Mouse (Mus musculus) cerebellum, adult 9-10 months (tissue): Measurements from ENCODE around the gene Trp53i11.

Experiments used
- DNase-seq: peaks from one replicate; pipeline ENCODE4 v3.0.0; 2022

Gene Trp53i11

DNA sequence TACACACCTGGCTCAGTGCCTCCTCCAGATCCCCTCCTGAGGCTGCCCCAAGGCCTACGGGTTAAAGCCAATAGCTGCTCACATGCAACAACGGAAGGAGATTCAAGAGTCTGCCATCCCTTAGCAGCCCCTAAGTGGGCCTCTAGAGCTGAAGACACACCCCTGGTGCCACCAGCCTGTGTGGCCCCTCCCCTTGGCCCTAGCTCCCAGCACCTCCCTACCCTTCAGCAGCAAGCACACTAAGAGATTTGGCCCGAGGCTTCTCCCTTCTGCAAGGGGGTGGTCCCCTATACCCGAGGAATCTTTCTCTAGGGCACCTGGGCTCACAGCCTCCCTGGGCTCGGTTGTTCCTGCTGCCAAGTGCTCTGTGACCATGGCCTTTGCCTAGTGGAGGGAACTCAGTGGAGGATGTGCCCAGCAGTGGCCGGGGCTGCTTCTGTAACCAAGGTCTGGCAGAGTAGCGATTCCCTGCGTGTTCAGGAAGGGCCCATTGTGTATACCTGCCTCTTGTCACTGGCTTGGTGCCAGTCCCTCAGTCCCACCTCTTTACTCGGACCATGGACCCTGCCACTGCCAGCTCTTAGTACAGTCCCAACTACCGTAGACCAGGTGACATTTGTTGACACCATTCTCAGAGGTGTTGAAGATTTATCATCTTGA is 13.5 kb downstream of the Trp53i11 start:
- no peak for DNase-seq

GRCm38 (mm10) chr2:93201997-93202396 is 14.6 kb downstream of the Trp53i11 start:
- DNase-seq, result no peak

DNA sequence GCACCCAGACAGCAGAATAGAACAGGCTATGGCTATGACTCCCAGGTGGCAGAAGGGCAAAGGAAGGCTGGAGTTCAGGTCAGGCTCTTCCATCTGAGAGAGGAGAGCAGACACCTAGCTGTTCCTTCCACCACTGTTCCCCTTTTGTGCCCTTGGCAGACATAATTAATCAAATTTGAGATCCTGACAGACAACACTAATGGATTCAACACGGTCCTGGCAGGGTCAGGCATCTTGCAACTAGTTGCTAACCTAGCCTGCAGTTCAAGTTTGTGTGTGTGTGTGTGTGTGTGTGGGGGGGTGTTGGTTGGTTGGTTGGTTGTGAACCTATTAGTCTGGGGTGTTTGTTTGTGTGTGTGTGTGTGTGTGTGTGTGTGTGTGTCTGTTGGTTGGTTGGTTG is 15.4 kb downstream of the Trp53i11 start:
- no peak for DNase-seq

DNA sequence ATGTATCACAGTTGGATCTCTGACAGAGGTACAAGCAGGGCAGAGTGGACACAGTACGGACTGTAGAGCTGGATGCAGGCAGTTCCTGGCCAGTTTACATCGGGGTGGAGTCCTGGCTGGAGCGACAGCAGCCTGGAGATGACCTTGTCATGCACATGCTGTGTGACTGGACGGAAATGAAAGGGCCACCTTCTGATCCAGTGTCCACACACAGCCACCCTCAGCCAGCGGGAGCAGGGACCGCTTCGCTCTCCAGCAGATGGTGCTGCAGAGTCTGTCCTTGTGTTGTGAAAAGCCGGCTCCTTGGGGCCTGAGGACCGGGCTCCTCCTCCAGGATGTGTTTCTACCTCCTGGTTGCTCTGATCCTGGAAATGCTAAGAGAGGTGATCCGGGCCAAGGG is 16.3 kb downstream of the Trp53i11 start:
- DNase-seq, result peak; percentile 88

DNA sequence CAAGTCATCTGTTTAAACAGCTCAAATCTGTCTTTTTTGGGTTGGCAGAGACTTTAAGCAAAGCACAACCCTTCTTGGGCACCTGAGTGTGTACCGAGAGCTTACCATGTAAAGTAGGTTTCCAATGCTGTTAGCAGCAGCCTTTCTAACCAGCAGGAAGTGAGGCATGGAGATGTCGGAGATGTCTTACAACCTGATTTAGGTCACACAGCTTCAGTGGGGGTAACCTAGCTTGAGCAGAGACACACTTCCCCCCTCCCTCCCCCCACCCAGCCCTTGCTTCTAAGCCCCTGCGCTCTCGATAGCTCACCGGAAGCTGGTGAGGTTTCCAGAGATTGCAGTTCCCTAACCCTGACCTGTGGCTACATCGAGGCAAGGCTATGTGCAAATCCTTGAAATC is 17.2 kb downstream of the Trp53i11 start:
- DNase-seq, result no peak

GRCm38 (mm10) chr2:93206126-93206525 is 18.8 kb downstream of the Trp53i11 start:
- no peak for DNase-seq

GRCm38 (mm10) chr2:93212386-93212785 is 25.0 kb downstream of the Trp53i11 start:
- DNase-seq, result no peak

DNA sequence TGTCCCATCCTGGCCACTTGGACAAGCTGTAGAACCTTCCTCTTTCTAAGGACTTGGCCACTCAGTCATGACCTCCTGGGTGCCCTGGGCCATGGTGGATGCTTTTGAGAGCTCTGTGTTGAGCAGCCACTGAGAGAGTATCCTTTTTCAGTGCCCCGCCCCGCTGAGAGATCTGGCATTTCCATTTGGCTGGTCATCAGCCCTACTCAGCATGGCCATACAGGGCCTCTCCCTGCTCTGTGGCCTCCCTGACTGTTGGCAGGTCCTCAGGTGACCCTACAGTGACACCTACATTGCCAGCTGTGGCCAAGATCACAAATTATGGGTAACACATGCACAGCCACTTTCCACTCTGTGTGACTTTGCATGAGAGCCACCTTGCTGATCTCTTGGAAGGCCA is 25.5 kb downstream of the Trp53i11 start:
- DNase-seq, result no peak

DNA sequence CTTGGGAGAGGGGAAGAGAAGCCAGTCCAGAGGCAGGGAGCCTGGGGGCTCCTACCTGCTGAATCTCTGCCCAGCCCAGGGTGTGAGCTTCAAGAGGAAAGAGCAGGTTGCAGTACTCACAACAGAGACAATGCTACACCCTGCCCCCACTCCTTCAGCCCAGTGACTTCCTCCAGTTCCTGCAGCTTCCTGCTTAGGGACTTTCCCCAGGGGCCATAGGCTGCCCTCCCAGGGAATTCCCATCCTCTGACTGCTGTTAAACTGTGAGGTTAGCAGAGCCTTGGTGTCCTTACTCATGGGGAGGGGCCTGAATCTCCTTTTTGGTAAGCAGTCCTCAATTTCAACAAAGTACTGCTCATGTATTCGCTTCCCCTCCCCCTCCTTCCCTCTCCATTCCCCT is 26.8 kb downstream of the Trp53i11 start:
- DNase-seq, result no peak

- DNase-seq, result peak; percentile 92
Observed at GRCm38 (mm10) chr2:93215790-93216189, 28.4 kb downstream of the Trp53i11 start.

DNA sequence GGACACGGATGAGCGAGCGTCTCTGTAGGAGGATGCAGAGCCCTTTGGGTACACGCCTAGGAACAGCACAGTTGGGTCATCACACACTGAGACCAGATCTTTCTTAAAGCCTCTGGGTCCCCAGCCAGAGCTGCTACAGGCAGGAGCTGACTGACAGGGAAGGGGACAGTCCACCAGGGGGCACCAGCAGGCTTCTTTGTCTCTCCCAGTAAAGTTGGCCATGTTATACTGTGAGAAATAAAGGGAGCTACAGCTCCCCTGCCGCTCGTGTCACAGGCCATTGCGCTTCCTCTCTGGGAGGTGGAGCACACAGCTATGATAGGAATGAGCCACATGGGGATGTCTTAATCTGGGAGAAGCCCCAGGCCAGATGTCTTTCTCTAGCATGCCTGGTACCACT is 29.7 kb downstream of the Trp53i11 start:
- DNase-seq, result peak; percentile 97

DNA sequence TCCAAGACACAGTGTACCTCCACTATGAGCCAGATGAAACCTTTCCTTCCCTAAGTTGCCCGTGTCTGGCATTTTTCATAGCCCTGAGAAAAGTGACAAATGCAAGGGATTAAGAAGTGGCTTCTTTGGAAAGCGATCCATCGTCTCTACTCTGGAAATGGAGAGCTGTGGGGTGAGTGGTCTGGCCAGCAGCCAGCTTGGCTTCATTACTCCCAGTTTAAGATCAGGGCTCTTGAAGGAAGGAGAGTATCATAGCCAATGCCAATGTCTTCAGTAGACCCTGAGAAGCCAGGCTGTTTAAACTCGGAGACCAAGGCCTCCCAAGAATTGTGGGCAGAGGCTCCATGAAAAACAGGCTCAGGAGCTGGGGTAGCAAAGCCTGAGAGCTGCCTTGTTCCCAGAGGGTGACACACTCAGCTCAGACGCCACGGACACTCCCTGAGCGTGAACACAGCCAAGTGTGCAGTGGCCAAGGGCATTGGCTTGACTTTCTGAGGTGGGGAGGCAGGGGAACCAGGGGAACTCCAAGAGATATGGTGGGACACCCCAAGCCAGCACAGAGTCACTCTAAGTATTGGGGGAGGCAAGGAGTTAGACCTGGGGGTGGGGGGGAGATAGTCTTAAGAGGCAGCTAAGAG is 31.1 kb downstream of the Trp53i11 start:
- DNase-seq, result peak; percentile 53

- peak; percentile 70 for DNase-seq
Observed at GRCm38 (mm10) chr2:93219576-93219975, 32.2 kb downstream of the Trp53i11 start.

DNA sequence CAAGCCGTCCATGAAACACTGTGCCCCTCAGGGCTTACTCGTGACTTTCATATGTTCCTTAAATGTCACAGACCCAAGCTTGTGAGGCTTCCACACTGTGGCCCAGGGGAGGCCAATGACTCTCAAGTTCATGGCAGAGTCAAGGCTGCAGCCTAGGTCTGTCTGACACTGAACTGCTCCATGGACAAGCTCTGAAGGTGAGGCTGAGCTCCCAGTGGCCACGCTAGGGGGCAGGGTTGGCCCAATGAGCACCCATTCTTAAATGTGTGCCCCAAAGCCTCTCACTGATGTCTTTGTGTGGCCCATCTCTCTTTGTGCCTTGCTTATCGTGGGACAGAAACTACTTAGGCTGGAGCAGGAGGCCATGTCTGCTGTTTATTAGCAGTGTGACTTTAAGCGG is 33.1 kb downstream of the Trp53i11 start:
- DNase-seq, result peak; percentile 37

GRCm38 (mm10) chr2:93223463-93223862 is 36.1 kb downstream of the Trp53i11 start:
- DNase-seq, result peak; percentile 79

GRCm38 (mm10) chr2:93226606-93227595 is 39.6 kb downstream of the Trp53i11 start:
- DNase-seq, result peak; percentile 93

GRCm38 (mm10) chr2:93227713-93228479 is 40.5 kb downstream of the Trp53i11 start:
- peak; percentile 65 for DNase-seq

GRCm38 (mm10) chr2:93228480-93228824 is 41.1 kb downstream of the Trp53i11 start:
- DNase-seq, result no peak

DNA sequence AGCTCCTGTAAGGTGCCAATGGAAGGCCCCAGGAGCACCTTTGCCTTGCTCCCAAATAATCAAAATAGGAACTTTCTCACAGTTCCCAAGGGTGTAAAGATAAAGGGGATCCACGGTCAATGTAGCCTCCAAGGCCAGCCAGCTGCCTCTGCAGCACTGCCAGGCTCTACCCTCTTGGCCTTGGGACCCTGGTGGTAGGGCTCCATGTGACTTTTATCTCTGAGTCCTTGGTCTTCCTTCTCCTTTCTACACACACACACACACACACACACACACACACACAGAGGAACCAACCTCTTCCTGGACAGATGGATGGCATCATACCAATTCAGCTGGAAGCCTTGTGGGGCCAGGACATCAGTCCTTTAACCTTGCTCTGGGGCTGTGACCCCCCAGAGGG is 44.8 kb downstream of the Trp53i11 start:
- DNase-seq, result no peak

DNA sequence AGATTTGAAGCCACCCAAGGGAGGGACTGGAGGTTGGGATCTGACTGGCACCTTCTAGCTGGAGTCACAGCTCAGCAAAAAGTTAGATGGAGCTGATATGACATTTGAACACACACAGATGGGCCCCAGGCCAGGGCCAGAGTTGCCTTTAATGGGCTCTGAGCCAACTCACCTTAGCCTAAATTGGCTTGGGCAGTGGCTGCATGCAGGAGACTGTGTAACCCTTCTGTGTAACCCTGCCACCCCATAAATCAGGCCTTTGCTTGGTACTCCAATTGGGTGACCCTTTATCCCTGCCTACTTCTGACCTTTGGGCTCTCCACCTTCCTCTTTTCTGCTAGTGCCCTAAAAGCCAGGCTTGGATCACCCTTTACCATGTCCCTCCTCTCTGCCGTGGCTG is 49.7 kb downstream of the Trp53i11 start:
- DNase-seq, result no peak

DNA sequence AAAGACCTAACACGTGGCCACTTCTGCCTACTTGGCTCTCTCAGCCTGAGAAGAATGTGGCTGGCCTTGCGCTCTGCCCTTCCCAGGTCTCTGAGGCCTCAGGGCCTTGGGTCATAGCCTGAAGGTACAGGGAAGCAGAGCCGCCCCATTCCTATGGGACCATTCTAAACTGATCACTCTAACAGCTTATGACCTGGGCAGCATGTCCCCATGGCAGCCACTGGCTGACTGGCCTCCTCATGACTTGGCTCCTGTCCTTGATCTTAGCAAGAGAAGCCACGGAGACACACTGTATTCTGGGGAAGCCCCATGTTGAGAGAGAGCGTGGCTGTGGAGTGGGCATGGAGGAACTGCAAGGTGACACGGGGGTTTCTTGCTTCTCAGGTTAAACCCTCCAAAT is 51.5 kb downstream of the Trp53i11 start:
- no peak for DNase-seq

GRCm38 (mm10) chr2:93242166-93242565 is 54.8 kb downstream of the Trp53i11 start:
- peak; percentile 78 for DNase-seq
